Mouse (Mus musculus) stomach, embryonic 15.5 days (tissue): Measurements from ENCODE around the gene Dqx1. TPM values are rescaled to one million over a fixed set of nuclear protein-coding genes. Genes with fewer than 3 reads are reported as not detected.
A peak's percentile ranks its signal among the peaks of the same experiment; 100 is the strongest.

Experiments used
- ATAC-seq: fragments of 200-750 bp; cut with Nextera tagmentation; 2 replicates; pipeline ENCODE4 v1.8.0; 2017; ENCODE audit warnings: low read depth, moderate number of reproducible peaks, moderate TSS enrichment; ENCODE audit not compliant: insufficient read depth, low FRiP score
- H3K27ac ChIP-seq: fragments of 300-500 bp; sonication (generic); 2 replicates; pipeline ENCODE4 v1.5.1; 2015; ENCODE audit warnings: mild to moderate bottlenecking, inconsistent platforms
- H3K27me3 ChIP-seq: fragments of 300-500 bp; sonication (generic); replicated peaks from 2 replicates; pipeline ENCODE4 v1.6.1; 2015; ENCODE audit warnings: inconsistent platforms
- H3K36me3 ChIP-seq: fragments of 300-500 bp; sonication (generic); 2 replicates; pipeline ENCODE4 v1.6.1; 2015; ENCODE audit warnings: inconsistent platforms
- H3K4me1 ChIP-seq: fragments of 300-500 bp; sonication (generic); 2 replicates; pipeline ENCODE4 v1.6.1; 2015; ENCODE audit warnings: inconsistent platforms
- H3K4me2 ChIP-seq: fragments of 300-500 bp; sonication (generic); 2 replicates; pipeline ENCODE4 v1.6.1; 2015; ENCODE audit warnings: mild to moderate bottlenecking, inconsistent platforms
- H3K4me3 ChIP-seq: fragments of 300-500 bp; sonication (generic); replicated peaks from 2 replicates; pipeline ENCODE4 v1.5.1; 2015; ENCODE audit warnings: inconsistent platforms
- H3K9ac ChIP-seq: fragments of 300-500 bp; sonication (generic); 2 replicates; pipeline ENCODE4 v1.6.1; 2015; ENCODE audit warnings: inconsistent platforms
- H3K9me3 ChIP-seq: fragments of 300-500 bp; sonication (generic); 2 replicates; pipeline ENCODE4 v1.6.1; 2016; ENCODE audit warnings: inconsistent platforms
- WGBS: fragments of 180-500 bp; shearing (Covaris S2); methylation state at CpG from one replicate; pipeline ENCODE4 v1.1.7; 2015; 5-methylcytosine and 5-hydroxymethylcytosine counted together
- polyA plus RNA-seq: library from polyadenylated mRNA; unstranded; fragments of >200 nt; fragmentation: Nextera tagmentation; extraction: Ambion mirVana; gene quantifications from 2 replicates; pipeline ENCODE4 v1.2.1, GENCODE M21; 2015

Dqx1 gene
- polyA plus RNA-seq: 5.4 and 7.1 TPM in 2 replicates

DNA sequence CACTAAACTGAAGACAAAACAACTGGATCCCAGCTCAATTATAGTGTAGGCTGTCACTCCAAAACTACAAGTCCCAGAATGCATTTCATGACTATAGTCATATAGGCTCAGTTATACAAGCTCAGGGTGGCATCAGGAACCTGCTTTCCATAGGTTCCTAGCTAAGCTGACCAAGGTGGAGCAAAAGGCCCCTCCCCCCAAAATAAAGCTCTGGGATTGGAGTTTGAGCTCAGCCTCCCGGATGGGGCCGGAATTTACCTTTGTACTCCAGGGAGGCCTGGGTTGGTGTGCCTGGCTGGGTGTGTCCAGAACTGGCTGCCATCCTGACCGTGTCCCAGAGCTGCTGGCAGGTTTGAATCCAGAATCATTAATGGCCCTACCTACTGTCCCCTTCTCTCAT lies at the start of gene Dqx1:
Gene Dqx1, plus strand, starts transcription at position 55 of the 400 bp plus-strand sequence.
- peak within 1 kb of the TSS; percentile 35 for H3K4me2 ChIP-seq
- H3K4me1 ChIP-seq: peaks cover 18% of the 10 kb centered on the region
- H3K27ac ChIP-seq: peak within 1 kb of the TSS; percentile 32; the same call in 1 of the 2 replicates
- peaks cover 7% of the 10 kb centered on the region for H3K36me3 ChIP-seq
- peaks cover 18% of the 10 kb centered on the region for H3K27me3 ChIP-seq
- H3K9me3 ChIP-seq: no peaks in the 10 kb centered on the region
- H3K9ac ChIP-seq: no peak within 1 kb of the TSS
- H3K4me3 ChIP-seq: peak within 1 kb of the TSS; percentile 22
- peak; percentile 49 for ATAC-seq
- 40% methylated on average over 3 of the region's 3 CpGs for WGBS

DNA sequence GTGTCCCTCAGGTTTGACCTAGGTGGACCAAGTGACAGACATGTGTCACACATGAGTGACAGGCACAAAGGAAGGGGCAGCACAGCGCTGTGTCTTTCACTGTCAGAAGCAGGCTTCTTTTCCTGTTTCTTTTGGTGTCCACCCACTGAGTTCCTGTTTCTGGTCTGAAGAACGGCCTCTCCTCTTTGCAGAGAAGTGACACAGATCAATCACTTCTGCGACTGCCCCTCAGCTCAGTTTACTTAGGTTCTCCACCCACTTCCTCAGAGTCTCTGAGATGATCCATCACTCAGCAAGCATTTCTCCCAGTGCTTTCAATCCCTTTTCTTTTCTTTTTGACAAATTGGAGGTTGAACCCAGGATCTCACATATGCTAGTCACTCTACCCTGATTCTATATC lies 49.0 kb upstream of the Dqx1 start:
- H3K4me1 ChIP-seq: 0 out of 2 replicates have a peak, but pooled peaks cover 4% of the 10 kb centered on the region
- H3K27me3 ChIP-seq: no peaks in the 10 kb centered on the region
- no peak for ATAC-seq
- no peak overlapping the region for H3K4me2 ChIP-seq
- no peak overlapping the region for H3K9ac ChIP-seq
- no peaks in the 10 kb centered on the region for H3K9me3 ChIP-seq
- no peak overlapping the region for H3K4me3 ChIP-seq
- WGBS: 37% methylated on average over 3 of the region's 3 CpGs
- no peaks in the 10 kb centered on the region for H3K36me3 ChIP-seq
- no peak overlapping the region for H3K27ac ChIP-seq

GRCm38 (mm10) chr6:83010010-83010409 lies 47.6 kb upstream of the Dqx1 start:
- no peaks in the 10 kb centered on the region for H3K27me3 ChIP-seq
- WGBS: 39% methylated on average over 7 of the region's 7 CpGs

GRCm38 (mm10) chr6:83011255-83011654 lies 46.4 kb upstream of the Dqx1 start:
- no peaks in the 10 kb centered on the region for H3K9me3 ChIP-seq
- H3K27me3 ChIP-seq: no peaks in the 10 kb centered on the region
- ATAC-seq: no peak
- 84% methylated on average over 7 of the region's 7 CpGs for WGBS
- no peak overlapping the region for H3K4me2 ChIP-seq
- no peak overlapping the region for H3K9ac ChIP-seq
- H3K36me3 ChIP-seq: no peaks in the 10 kb centered on the region
- H3K4me3 ChIP-seq: no peak overlapping the region
- H3K4me1 ChIP-seq: no peaks in the 10 kb centered on the region
- H3K27ac ChIP-seq: peak overlapping the region; percentile 26; the same call in 1 of the 2 replicates

More at GRCm38 (mm10) chr6:83010010-83010409, 47.6 kb upstream of the Dqx1 start:
- Histone ChIP-seq H3K9ac (no peak overlapping the region), H3K4me3 (no peak overlapping the region), H3K4me2 (no peak overlapping the region), H3K27ac (peak overlapping the region; percentile 38; the same call in 1 of the 2 replicates), H3K9me3 (no peaks in the 10 kb centered on the region), H3K4me1 (0 out of 2 replicates have a peak, but pooled peaks cover 3% of the 10 kb centered on the region), H3K36me3 (no peaks in the 10 kb centered on the region)
- no peak for ATAC-seq

DNA sequence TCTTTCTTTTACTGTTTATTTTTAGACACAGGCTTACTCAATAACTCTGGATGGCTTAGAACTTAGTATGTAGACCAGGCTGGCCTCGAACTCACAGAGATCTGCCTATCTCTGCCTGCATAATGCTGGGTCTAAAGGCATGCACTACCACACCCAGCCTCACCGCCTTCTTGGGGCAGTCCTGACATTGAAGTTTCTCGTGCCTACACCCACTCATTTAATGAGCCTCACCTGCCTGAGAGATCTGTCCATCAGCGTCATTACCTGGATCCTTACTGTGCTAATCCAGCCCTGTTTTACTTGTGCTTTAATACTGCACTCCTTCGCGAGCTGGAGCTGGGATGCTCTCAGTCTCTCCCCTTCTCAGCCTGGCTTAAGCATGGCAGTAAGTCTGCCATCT lies 45.9 kb upstream of the Dqx1 start:
- Histone ChIP-seq H3K36me3 (no peaks in the 10 kb centered on the region), H3K4me1 (no peaks in the 10 kb centered on the region), H3K27me3 (no peaks in the 10 kb centered on the region), H3K4me2 (no peak overlapping the region), H3K9me3 (no peaks in the 10 kb centered on the region), H3K4me3 (no peak overlapping the region), H3K9ac (no peak overlapping the region), H3K27ac (no peak overlapping the region)
- no peak for ATAC-seq
- WGBS: 70% methylated on average over 6 of the region's 6 CpGs

DNA sequence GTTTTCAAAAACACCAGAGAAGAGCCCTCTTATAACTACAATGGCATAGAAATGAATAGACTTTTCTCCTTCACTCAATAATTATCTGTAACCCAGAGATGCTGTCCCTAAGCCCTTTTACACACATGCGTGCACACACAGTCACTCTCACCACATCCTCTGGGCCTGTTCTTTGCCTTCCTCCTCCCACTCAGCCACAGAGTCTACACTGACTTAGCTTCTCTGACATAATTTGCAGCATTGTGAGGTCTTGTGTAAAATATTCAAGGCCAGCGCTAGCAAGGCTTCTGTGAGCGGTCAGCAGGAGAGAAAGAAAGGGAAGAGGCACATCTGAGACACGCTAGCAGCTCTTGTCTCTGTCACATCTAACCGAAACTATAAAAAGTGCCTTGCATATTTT lies 44.2 kb upstream of the Dqx1 start:
- no peak for ATAC-seq
- H3K4me3 ChIP-seq: no peak overlapping the region
- H3K27ac ChIP-seq: no peak overlapping the region
- no peaks in the 10 kb centered on the region for H3K4me1 ChIP-seq
- H3K27me3 ChIP-seq: no peaks in the 10 kb centered on the region
- no peaks in the 10 kb centered on the region for H3K9me3 ChIP-seq
- WGBS: 73% methylated on average over 5 of the region's 5 CpGs
- H3K36me3 ChIP-seq: no peaks in the 10 kb centered on the region
- H3K9ac ChIP-seq: no peak overlapping the region
- no peak overlapping the region for H3K4me2 ChIP-seq

GRCm38 (mm10) chr6:83014482-83015466 lies 42.9 kb upstream of the Dqx1 start:
- Histone ChIP-seq H3K4me3 (no peak overlapping the region), H3K36me3 (no peaks in the 10 kb centered on the region), H3K4me1 (no peaks in the 10 kb centered on the region), H3K9ac (no peak overlapping the region), H3K27me3 (no peaks in the 10 kb centered on the region), H3K27ac (0 out of 2 replicates have a peak overlapping the region, but pooled peaks have one; percentile 4), H3K9me3 (no peaks in the 10 kb centered on the region), H3K4me2 (no peak overlapping the region)
- 64% methylated on average over 12 of the region's 12 CpGs for WGBS
- ATAC-seq: peak; percentile 96

DNA sequence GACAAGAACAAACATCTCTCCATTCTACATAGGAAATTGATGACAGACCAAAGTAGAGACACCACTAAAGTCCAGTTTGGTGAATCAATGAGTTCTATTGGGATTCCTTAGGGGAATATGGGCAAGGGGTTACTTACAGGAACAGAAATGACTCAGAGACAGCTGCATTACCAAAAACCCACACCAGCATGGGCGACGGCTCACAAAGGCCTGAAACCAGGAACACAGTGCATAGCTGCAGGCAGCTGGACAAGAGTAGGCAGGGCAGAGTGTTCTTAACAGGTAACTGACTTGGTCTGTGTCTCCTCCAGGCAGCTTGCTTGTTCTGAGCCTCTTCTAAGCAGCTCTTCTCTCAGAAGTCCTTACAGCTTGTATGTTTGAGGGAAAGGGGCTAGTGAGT lies 41.9 kb upstream of the Dqx1 start:
- Histone ChIP-seq H3K36me3 (no peaks in the 10 kb centered on the region), H3K4me3 (no peak overlapping the region), H3K4me1 (no peaks in the 10 kb centered on the region), H3K9ac (no peak overlapping the region), H3K27ac (no peak overlapping the region), H3K4me2 (no peak overlapping the region), H3K27me3 (no peaks in the 10 kb centered on the region), H3K9me3 (no peaks in the 10 kb centered on the region)
- WGBS: 80% methylated on average over 2 of the region's 2 CpGs
- ATAC-seq: no peak

GRCm38 (mm10) chr6:83017190-83017589 lies 40.5 kb upstream of the Dqx1 start:
- Histone ChIP-seq H3K27ac (no peak overlapping the region), H3K4me3 (no peak overlapping the region), H3K9me3 (no peaks in the 10 kb centered on the region), H3K4me1 (no peaks in the 10 kb centered on the region), H3K27me3 (no peaks in the 10 kb centered on the region), H3K4me2 (no peak overlapping the region), H3K36me3 (no peaks in the 10 kb centered on the region), H3K9ac (no peak overlapping the region)
- 56% methylated on average over 3 of the region's 3 CpGs for WGBS
- no peak for ATAC-seq

DNA sequence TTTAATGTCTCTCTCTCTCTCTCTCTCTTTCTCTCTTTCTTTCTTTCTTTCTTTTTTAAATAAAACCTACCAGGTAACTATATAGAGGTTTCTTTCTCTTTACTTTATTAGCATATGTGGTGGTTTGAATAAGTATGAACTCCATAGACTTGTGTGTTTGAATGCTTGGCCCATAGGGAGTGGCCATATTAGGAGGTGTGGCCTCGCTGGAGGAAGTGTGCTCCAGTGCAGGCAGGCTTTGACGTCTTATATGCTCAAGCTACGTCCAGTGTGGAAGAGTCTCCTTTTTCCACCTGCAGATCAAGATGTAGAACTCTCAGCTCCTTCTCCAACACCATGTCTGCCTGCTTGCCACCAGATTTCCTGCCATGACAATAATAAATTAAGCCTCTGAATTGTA lies 38.6 kb upstream of the Dqx1 start:
- Histone ChIP-seq H3K4me1 (no peaks in the 10 kb centered on the region), H3K9me3 (no peaks in the 10 kb centered on the region), H3K27ac (no peak overlapping the region), H3K36me3 (no peaks in the 10 kb centered on the region), H3K4me3 (no peak overlapping the region), H3K9ac (no peak overlapping the region), H3K27me3 (no peaks in the 10 kb centered on the region), H3K4me2 (no peak overlapping the region)
- 82% methylated on average over 3 of the region's 3 CpGs for WGBS
- no peak for ATAC-seq

DNA sequence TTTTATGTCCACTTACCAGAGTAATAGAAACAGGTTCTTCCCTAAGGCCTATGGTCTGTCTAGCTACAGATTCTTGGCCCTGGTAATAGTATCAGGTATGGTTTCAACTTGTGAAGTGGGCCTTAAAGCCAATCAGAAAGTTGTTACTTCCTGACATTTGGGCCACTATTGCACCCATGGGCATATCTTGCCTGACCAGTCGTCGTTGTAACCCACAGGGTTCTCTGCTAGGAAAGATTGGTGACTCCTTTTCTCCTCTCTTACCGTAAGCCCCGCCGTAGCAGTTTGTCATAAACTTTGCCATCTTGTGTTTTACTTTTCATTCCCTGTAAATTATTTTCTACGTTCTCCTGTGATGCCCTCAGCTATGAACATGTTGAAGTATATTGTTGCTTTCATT lies 37.5 kb upstream of the Dqx1 start:
- no peaks in the 10 kb centered on the region for H3K36me3 ChIP-seq
- H3K9me3 ChIP-seq: no peaks in the 10 kb centered on the region
- WGBS: 86% methylated on average over 6 of the region's 6 CpGs
- no peak overlapping the region for H3K9ac ChIP-seq
- no peak overlapping the region for H3K27ac ChIP-seq
- no peaks in the 10 kb centered on the region for H3K4me1 ChIP-seq
- H3K27me3 ChIP-seq: no peaks in the 10 kb centered on the region
- ATAC-seq: no peak
- no peak overlapping the region for H3K4me3 ChIP-seq
- H3K4me2 ChIP-seq: no peak overlapping the region

GRCm38 (mm10) chr6:83020836-83021593 lies 36.6 kb upstream of the Dqx1 start:
- H3K9ac ChIP-seq: no peak overlapping the region
- no peak overlapping the region for H3K4me3 ChIP-seq
- H3K4me2 ChIP-seq: no peak overlapping the region
- H3K4me1 ChIP-seq: no peaks in the 10 kb centered on the region
- WGBS: 76% methylated on average over 4 of the region's 4 CpGs
- no peak for ATAC-seq
- H3K36me3 ChIP-seq: no peaks in the 10 kb centered on the region
- no peaks in the 10 kb centered on the region for H3K9me3 ChIP-seq
- no peaks in the 10 kb centered on the region for H3K27me3 ChIP-seq
- no peak overlapping the region for H3K27ac ChIP-seq
